Mouse (Mus musculus) midbrain, embryonic 10.5 days (tissue): ENCODE measurements around the gene Arl5a. TPM values are rescaled to one million over a fixed set of nuclear protein-coding genes. Genes with fewer than 3 reads are reported as not detected.

Experiments
- DNase-seq: peaks from one replicate; pipeline ENCODE4 v3.0.0-alpha.2; 2017; ENCODE audit warnings: low spot score
- H3K27ac ChIP-seq: fragments of 300-500 bp; sonication (generic); replicated peaks from 2 replicates; pipeline ENCODE4 v1.5.1; 2016; ENCODE audit warnings: mild to moderate bottlenecking
- H3K27me3 ChIP-seq: fragments of 300-500 bp; sonication (generic); 2 replicates; pipeline ENCODE4 v1.6.1; 2016; ENCODE audit warnings: low read depth, mild to moderate bottlenecking; ENCODE audit not compliant: poor library complexity, severe bottlenecking
- H3K36me3 ChIP-seq: fragments of 300-500 bp; sonication (generic); 2 replicates; pipeline ENCODE4 v1.6.1; 2016; ENCODE audit warnings: mild to moderate bottlenecking, moderate library complexity
- H3K4me1 ChIP-seq: fragments of 300-500 bp; sonication (generic); 2 replicates; pipeline ENCODE4 v1.6.1; 2016
- H3K4me3 ChIP-seq: fragments of 300-500 bp; sonication (generic); 2 replicates; pipeline ENCODE4 v1.5.1; 2016; ENCODE audit warnings: mild to moderate bottlenecking, moderate library complexity
- H3K9me3 ChIP-seq: fragments of 300-500 bp; sonication (generic); replicated peaks from 2 replicates; pipeline ENCODE4 v1.6.1; 2016; ENCODE audit warnings: mild to moderate bottlenecking
- WGBS: fragments of 180-500 bp; shearing (Covaris S2); methylation state at CpG from one replicate; pipeline ENCODE4 v1.1.7; 2016; 5-methylcytosine and 5-hydroxymethylcytosine counted together
- polyA plus RNA-seq: library from polyadenylated mRNA; unstranded; fragments of >200 nt; fragmentation: Nextera tagmentation; extraction: Ambion mirVana; gene quantifications from 2 replicates; pipeline ENCODE4 v1.2.1, GENCODE M21; 2016

Arl5a gene
- polyA plus RNA-seq, 1 experiment from 2014 or later = 48.4 TPM

GRCm38 (mm10) chr2:52438437-52438836 is 13.7 kb upstream of the Arl5a start:
- Histone ChIP-seq H3K27me3 (no peaks in the 10 kb centered on the region), H3K4me3 (no peak overlapping the region), H3K27ac (no peak overlapping the region), H3K36me3 (no peaks in the 10 kb centered on the region), H3K4me1 (peaks cover 9% of the 10 kb centered on the region), H3K9me3 (no peaks in the 10 kb centered on the region)
- WGBS = 89% methylated on average over 4 of the region's 4 CpGs
- DNase-seq = no peak

GRCm38 (mm10) chr2:52438013-52438412 is 13.3 kb upstream of the Arl5a start:
- DNase-seq = no peak
- Histone ChIP-seq H3K27ac (no peak overlapping the region), H3K4me1 (peaks cover 9% of the 10 kb centered on the region), H3K36me3 (no peaks in the 10 kb centered on the region), H3K27me3 (no peaks in the 10 kb centered on the region), H3K4me3 (no peak overlapping the region), H3K9me3 (no peaks in the 10 kb centered on the region)
- WGBS = 76% methylated on average over 6 of the region's 6 CpGs

- Histone ChIP-seq H3K4me1 (no peaks in the 10 kb centered on the region), H3K36me3 (no peaks in the 10 kb centered on the region), H3K27ac (no peak overlapping the region), H3K9me3 (no peaks in the 10 kb centered on the region), H3K27me3 (no peaks in the 10 kb centered on the region), H3K4me3 (no peak overlapping the region)
- WGBS = 88% methylated on average over 14 of the region's 14 CpGs
- DNase-seq = no peak
Measured at GRCm38 (mm10) chr2:52435919-52436632, 11.4 kb upstream of the Arl5a start.

- Histone ChIP-seq H3K27ac (no peak overlapping the region), H3K36me3 (no peaks in the 10 kb centered on the region), H3K4me3 (no peak overlapping the region), H3K9me3 (no peaks in the 10 kb centered on the region), H3K4me1 (no peaks in the 10 kb centered on the region), H3K27me3 (no peaks in the 10 kb centered on the region)
- 60% methylated on average over 7 of the region's 7 CpGs for WGBS
- no peak for DNase-seq
Measured at GRCm38 (mm10) chr2:52433365-52433764, 8.7 kb upstream of the Arl5a start.

GRCm38 (mm10) chr2:52427383-52427782 is 2.7 kb upstream of the Arl5a start:
- Histone ChIP-seq H3K27ac (no peak overlapping the region), H3K4me3 (no peak overlapping the region), H3K27me3 (no peaks in the 10 kb centered on the region), H3K4me1 (peaks cover 21% of the 10 kb centered on the region), H3K9me3 (no peaks in the 10 kb centered on the region), H3K36me3 (no peaks in the 10 kb centered on the region)
- WGBS = 91% methylated on average over 3 of the region's 3 CpGs
- DNase-seq = no peak

- H3K4me3 ChIP-seq = no peak overlapping the region
- no peak for DNase-seq
Measured at GRCm38 (mm10) chr2:52426041-52426440, 1.3 kb upstream of the Arl5a start.

GRCm38 (mm10) chr2:52425523-52425795 is 758 bp upstream of the Arl5a start:
- Histone ChIP-seq H3K36me3 (no peaks in the 10 kb centered on the region), H3K9me3 (no peaks in the 10 kb centered on the region), H3K4me3 (peak overlapping the region; percentile 96), H3K27me3 (no peaks in the 10 kb centered on the region), H3K4me1 (peaks cover 36% of the 10 kb centered on the region), H3K27ac (peak overlapping the region; percentile 98)
- WGBS = 27% methylated on average over 10 of the region's 10 CpGs
- no peak for DNase-seq

More at GRCm38 (mm10) chr2:52426041-52426440, 1.3 kb upstream of the Arl5a start:
- Histone ChIP-seq H3K27ac (no peak overlapping the region), H3K27me3 (no peaks in the 10 kb centered on the region), H3K9me3 (no peaks in the 10 kb centered on the region), H3K4me1 (peaks cover 35% of the 10 kb centered on the region), H3K36me3 (no peaks in the 10 kb centered on the region)
- WGBS = 91% methylated on average over 3 of the region's 3 CpGs

- H3K4me1 ChIP-seq = peaks cover 36% of the 10 kb centered on the region
- DNase-seq = no peak
- H3K27me3 ChIP-seq = no peaks in the 10 kb centered on the region
- peaks cover under 1% of the 10 kb centered on the region; the same call in 1 of the 2 replicates for H3K9me3 ChIP-seq
- under 1% methylated on average over 42 of the region's 42 CpGs for WGBS
- peaks cover 4% of the 10 kb centered on the region; the same call in 1 of the 2 replicates for H3K36me3 ChIP-seq
- peak overlapping the region; percentile 96 for H3K4me3 ChIP-seq
- H3K27ac ChIP-seq = peak overlapping the region; percentile 98
Measured at GRCm38 (mm10) chr2:52424248-52424728, 413 bp downstream of the Arl5a start.

GRCm38 (mm10) chr2:52423611-52424247 is 972 bp downstream of the Arl5a start:
- peak overlapping the region; percentile 98 for H3K27ac ChIP-seq
- 7% methylated on average over 16 of the region's 16 CpGs for WGBS
- no peak for DNase-seq
- peaks cover 5% of the 10 kb centered on the region; the same call in 1 of the 2 replicates for H3K9me3 ChIP-seq
- H3K27me3 ChIP-seq = no peaks in the 10 kb centered on the region
- H3K4me1 ChIP-seq = peaks cover 36% of the 10 kb centered on the region
- peak overlapping the region; percentile 96 for H3K4me3 ChIP-seq
- H3K36me3 ChIP-seq = peaks cover 10% of the 10 kb centered on the region; the same call in 1 of the 2 replicates

- Histone ChIP-seq H3K4me3 (peak overlapping the region; percentile 96), H3K9me3 (peaks cover 12% of the 10 kb centered on the region; the same call in 1 of the 2 replicates), H3K4me1 (peaks cover 36% of the 10 kb centered on the region), H3K27ac (no peak overlapping the region), H3K36me3 (peaks cover 16% of the 10 kb centered on the region), H3K27me3 (no peaks in the 10 kb centered on the region)
- DNase-seq = no peak
- WGBS = 71% methylated on average over 8 of the region's 8 CpGs
Measured at GRCm38 (mm10) chr2:52422871-52423610, 1.7 kb downstream of the Arl5a start.

- H3K36me3 ChIP-seq = peaks cover 34% of the 10 kb centered on the region
- WGBS = 67% methylated on average over 6 of the region's 6 CpGs
- H3K27ac ChIP-seq = no peak overlapping the region
- H3K9me3 ChIP-seq = peaks cover 26% of the 10 kb centered on the region; the same call in 1 of the 2 replicates
- no peak overlapping the region for H3K4me3 ChIP-seq
- peaks cover 36% of the 10 kb centered on the region for H3K4me1 ChIP-seq
- DNase-seq = no peak
- no peaks in the 10 kb centered on the region for H3K27me3 ChIP-seq
Measured at GRCm38 (mm10) chr2:52421197-52421596, 3.5 kb downstream of the Arl5a start.

GRCm38 (mm10) chr2:52420001-52420710 is 4.5 kb downstream of the Arl5a start:
- H3K4me3 ChIP-seq = no peak overlapping the region
- 94% methylated on average over 7 of the region's 7 CpGs for WGBS
- DNase-seq = no peak
- peaks cover 29% of the 10 kb centered on the region for H3K4me1 ChIP-seq
- H3K27ac ChIP-seq = no peak overlapping the region
- H3K27me3 ChIP-seq = no peaks in the 10 kb centered on the region
- H3K9me3 ChIP-seq = peaks cover 36% of the 10 kb centered on the region
- H3K36me3 ChIP-seq = peaks cover 44% of the 10 kb centered on the region
